Mouse (Mus musculus) CH12.LX (cell line): Measurements from ENCODE around the gene Ttll6. TPM values are rescaled to one million over a fixed set of nuclear protein-coding genes. Genes with fewer than 3 reads are reported as not detected.
"Not testable (repeated sequence)": the region's sequence is repeated elsewhere in the genome, so short reads cannot be mapped to it uniquely, and the experiment has no call there.

Source experiments
- DNase-seq: peaks from one replicate; pipeline ENCODE4 v3.0.0-alpha.2; 2013; ENCODE audit errors: extremely low read depth
- H3K27ac ChIP-seq: 2 replicates; pipeline ENCODE4 v1.5.1; 2012; ENCODE audit warnings: low read depth, mild to moderate bottlenecking, control low read depth, moderate library complexity; ENCODE audit not compliant: insufficient read depth
- H3K27me3 ChIP-seq: replicated peaks from 2 replicates; pipeline ENCODE3; 2012; ENCODE audit warnings: inconsistent platforms
- H3K36me3 ChIP-seq, 2 experiments: replicated peaks in 1 of 2; 2 replicates each; pipeline versions ENCODE3 to v1.6.1; 2012; ENCODE audit warnings: inconsistent platforms in 1 of 2, low read length in 1 of 2, mild to moderate bottlenecking in 1 of 2, mixed read lengths in 1 of 2, moderate library complexity in 1 of 2; ENCODE audit not compliant: control insufficient read depth in 1 of 2, insufficient read depth in 1 of 2
- H3K4me1 ChIP-seq, 2 experiments: 2 replicates each; pipeline ENCODE4 v1.6.1; 2012; ENCODE audit warnings: inconsistent platforms in 1 of 2, moderate library complexity in 1 of 2; ENCODE audit not compliant: insufficient read depth in 2 of 2, control insufficient read depth in 1 of 2
- H3K4me2 ChIP-seq: 2 replicates; pipeline ENCODE4 v1.6.1; 2012; ENCODE audit warnings: low read depth, mild to moderate bottlenecking, control low read depth; ENCODE audit not compliant: poor library complexity, insufficient read depth, severe bottlenecking
- H3K4me3 ChIP-seq, 3 experiments: fragments of 150-350 bp in 1 of 3; sonication (generic) in 1 of 3; replicated peaks in 1 of 3; 2 replicates each; pipeline versions ENCODE3 to v1.5.1; 2011 to 2012; ENCODE audit warnings: low read depth in 2 of 3, low read length in 2 of 3, mild to moderate bottlenecking in 2 of 3, moderate library complexity in 2 of 3, control low read depth in 1 of 3, improper control_type of control experiment in 1 of 3, inconsistent platforms in 1 of 3, mixed read lengths in 1 of 3; ENCODE audit not compliant: poor library complexity in 1 of 3
- H3K79me2 ChIP-seq: replicated peaks from 2 replicates; pipeline ENCODE4 v1.6.1; 2012; ENCODE audit warnings: mild to moderate bottlenecking, moderate library complexity; ENCODE audit not compliant: control insufficient read depth, poor library complexity, insufficient read depth, severe bottlenecking; ENCODE audit errors: extremely low read depth
- H3K9ac ChIP-seq: 2 replicates; pipeline ENCODE4 v1.6.1; 2012; ENCODE audit warnings: low read depth, mild to moderate bottlenecking, control low read depth, moderate library complexity; ENCODE audit not compliant: insufficient read depth
- H3K9me3 ChIP-seq: replicated peaks from 2 replicates; pipeline ENCODE3; 2012; ENCODE audit warnings: low read length, inconsistent platforms, mixed read lengths
- CHD1 ChIP-seq: IDR thresholded peaks from 2 replicates; pipeline ENCODE4 v1.6.1; 2012; ENCODE audit warnings: low read depth, low read length, improper control_type of control experiment, inconsistent platforms
- GABPA ChIP-seq: IDR thresholded peaks from 2 replicates; pipeline ENCODE4 v1.6.1; 2012; ENCODE audit warnings: low read depth, low read length, improper control_type of control experiment, inconsistent platforms; ENCODE audit not compliant: insufficient replicate concordance
- JUND ChIP-seq: conservative IDR thresholded peaks from 2 replicates; pipeline ENCODE4 v1.6.1; 2011; ENCODE audit warnings: low read depth, low read length, improper control_type of control experiment
- MXI1 ChIP-seq: IDR thresholded peaks from 2 replicates; pipeline ENCODE4 v1.6.1; 2011; ENCODE audit warnings: mild to moderate bottlenecking, low read depth, low read length, improper control_type of control experiment
- MYC ChIP-seq: IDR thresholded peaks from 2 replicates; pipeline ENCODE4 v1.6.1; 2011; ENCODE audit warnings: low read depth, mild to moderate bottlenecking, improper control_type of control experiment, low read length
- PAX5 ChIP-seq: IDR thresholded peaks from 2 replicates; pipeline ENCODE4 v1.6.1; 2012; ENCODE audit warnings: low read length, inconsistent platforms, mixed read lengths
- RCOR1 ChIP-seq: conservative IDR thresholded peaks from 2 replicates; pipeline ENCODE4 v1.6.1; 2012; ENCODE audit warnings: low read depth, mild to moderate bottlenecking, inconsistent platforms, low read length, improper control_type of control experiment
- SMC3 ChIP-seq: IDR thresholded peaks from 2 replicates; pipeline ENCODE4 v1.6.1; 2011; ENCODE audit warnings: low read depth, low read length, improper control_type of control experiment
- TBP ChIP-seq: conservative IDR thresholded peaks from 2 replicates; pipeline ENCODE4 v1.6.1; 2011; ENCODE audit warnings: low read depth, low read length, improper control_type of control experiment
- USF1 ChIP-seq: IDR thresholded peaks from 2 replicates; pipeline ENCODE4 v1.6.1; 2014; ENCODE audit warnings: low read depth, mild to moderate bottlenecking, inconsistent platforms, low read length, improper control_type of control experiment
- dilution Hi-C: fragments of 300-500 bp; cut with MboI; formaldehyde crosslinking; loops from 2 replicates; pipeline ENCODE4 v1.14.3; 2020; ENCODE audit warnings: low sequenced_read_pairs; ENCODE audit not compliant: extremely low pct_unique_long_range_greater_than_20kb, extremely low pct_ligation_motif_present
- in situ Hi-C: fragments of 300-500 bp; cut with MboI; formaldehyde crosslinking; loops from 3 replicates; pipeline ENCODE4 v1.14.3; 2019; ENCODE audit warnings: low sequenced_read_pairs, low pct_ligation_motif_present, low pct_unique_long_range_greater_than_20kb, mixed read lengths
- polyA plus RNA-seq: library from polyadenylated mRNA; unstranded; fragments of >175 nt; gene quantifications from 2 replicates; pipeline ENCODE4 v1.2.1, GENCODE M21; 2012; ENCODE audit warnings: low read depth; ENCODE audit not compliant: insufficient read length
- total RNA-seq, 2 experiments: library from RNA; depleted of rRNA; stranded (reverse); fragments of 300-350 nt in 1 of 2; fragments of >200 nt in 1 of 2; gene quantifications; 2 replicates each; pipeline ENCODE4 v1.2.3; 2012 to 2014

Gene Ttll6
- total and polyA plus RNA-seq, 3 experiments: 0.09 TPM; not detected in 2

DNA sequence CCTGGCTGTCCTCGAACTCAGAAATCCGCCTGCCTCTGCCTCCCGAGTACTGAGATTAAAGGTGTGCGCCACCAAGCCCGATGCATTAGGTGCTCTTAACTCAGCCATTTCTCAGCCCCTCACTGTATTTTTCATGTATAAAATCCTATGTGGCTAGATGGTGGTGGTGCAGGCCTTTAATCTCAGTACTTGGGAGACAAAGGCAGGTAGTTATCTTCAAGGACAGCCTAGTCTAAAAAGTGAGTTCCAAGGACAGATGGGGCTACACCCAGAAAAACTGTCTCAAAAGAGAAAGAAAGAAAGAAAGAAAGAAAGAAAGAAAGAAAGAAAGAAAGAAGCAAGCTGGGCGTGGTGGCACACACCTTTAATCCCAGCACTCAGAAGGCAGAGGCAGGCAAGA lies 18.2 kb upstream of the Ttll6 start:
- Histone ChIP-seq H3K4me1 (no peaks in the 10 kb centered on the region), H3K4me3 (no peak overlapping the region), H3K36me3 (no peaks in the 10 kb centered on the region), H3K9ac (no peak overlapping the region), H3K9me3 (no peaks in the 10 kb centered on the region), H3K27me3 (peaks cover 64% of the 10 kb centered on the region), H3K79me2 (no peaks in the 10 kb centered on the region), H3K4me2 (no peak overlapping the region), H3K27ac (no peak overlapping the region)
- dilution Hi-C loops: no loop called here
- in situ Hi-C loops: no loop called here
- TF ChIP-seq CHD1: no peak
- TF ChIP-seq GABPA: no peak
- no peak for TF ChIP-seq MYC
- TF ChIP-seq SMC3: no peak
- TF ChIP-seq USF1: no peak
- TF ChIP-seq MXI1: no peak
- no peak for DNase-seq

DNA sequence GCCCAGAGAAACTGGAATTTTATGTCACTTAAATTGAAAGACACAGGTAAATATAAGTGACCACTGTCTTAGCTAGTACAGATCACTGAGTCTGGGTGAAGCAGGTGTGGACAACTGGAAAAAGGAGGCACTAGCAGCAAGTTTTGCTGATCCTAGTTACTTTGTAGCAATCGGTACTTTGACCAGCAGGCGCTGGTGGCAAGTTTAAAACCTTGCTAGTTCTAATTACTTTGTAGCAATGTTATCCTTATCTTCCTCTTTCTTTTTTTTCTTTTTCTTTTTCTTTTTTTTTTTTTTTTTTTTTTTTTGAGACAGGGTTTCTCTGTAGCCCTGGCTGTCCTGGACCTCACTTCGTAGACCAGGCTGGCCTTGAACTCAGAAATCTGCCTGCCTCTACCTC lies 17.5 kb upstream of the Ttll6 start:
- no peaks in the 10 kb centered on the region for H3K79me2 ChIP-seq
- no peak overlapping the region for H3K4me2 ChIP-seq
- dilution Hi-C loops (no loop called here), in situ Hi-C loops (no loop called here)
- no peak for TF ChIP-seq JUND
- no peaks in the 10 kb centered on the region for H3K4me1 ChIP-seq
- H3K36me3 ChIP-seq: no peaks in the 10 kb centered on the region
- H3K4me3 ChIP-seq: no peak overlapping the region
- H3K9ac ChIP-seq: no peak overlapping the region
- H3K27ac ChIP-seq: no peak overlapping the region
- no peaks in the 10 kb centered on the region for H3K9me3 ChIP-seq
- peaks cover 67% of the 10 kb centered on the region for H3K27me3 ChIP-seq
- no peak for DNase-seq

DNA sequence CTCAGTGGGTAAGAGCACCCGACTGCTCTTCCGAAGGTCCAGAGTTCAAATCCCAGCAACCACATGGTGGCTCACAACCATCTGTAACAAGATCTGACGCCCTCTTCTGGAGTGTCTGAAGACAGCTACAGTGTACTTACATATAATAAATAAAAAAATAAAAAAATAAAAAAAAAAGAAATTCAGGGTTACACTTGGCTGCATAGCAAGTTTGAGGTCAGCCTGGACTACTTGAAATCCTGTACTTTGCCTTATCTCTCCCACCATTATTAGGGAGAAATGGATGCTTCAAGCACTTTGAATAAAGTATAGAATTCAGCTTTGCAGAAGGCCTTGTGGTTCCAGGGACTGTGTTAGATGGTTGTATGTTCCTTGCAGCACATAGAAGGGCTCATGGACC lies 16.7 kb upstream of the Ttll6 start:
- H3K36me3 ChIP-seq, in situ Hi-C loops, dilution Hi-C loops, H3K4me3 ChIP-seq, H3K9ac ChIP-seq, DNase-seq, H3K9me3 ChIP-seq, H3K27ac ChIP-seq, H3K4me2 ChIP-seq, H3K4me1 ChIP-seq, H3K79me2 ChIP-seq: not testable (repeated sequence)
- H3K27me3 ChIP-seq: peaks cover 70% of the 10 kb centered on the region

DNA sequence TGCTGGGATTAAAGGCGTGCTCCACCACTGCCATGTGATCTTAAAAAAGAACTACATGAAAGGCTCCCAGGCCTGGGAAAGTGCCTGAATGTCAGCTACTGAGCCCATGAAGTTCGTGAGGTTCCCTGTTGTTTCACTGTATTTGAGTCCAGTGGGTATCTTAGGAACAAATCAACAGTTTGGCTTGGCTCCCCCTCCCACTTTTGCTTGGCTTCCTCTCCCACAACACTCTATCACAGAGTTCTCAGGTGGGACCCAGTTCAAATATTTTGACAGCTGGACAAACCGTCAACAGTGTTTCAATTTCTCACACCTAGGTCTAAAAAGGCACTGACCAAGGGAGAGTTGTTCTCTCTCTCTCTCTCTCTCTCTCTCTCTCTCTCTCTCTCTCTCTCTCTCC lies 14.2 kb upstream of the Ttll6 start:
- TF ChIP-seq TBP (no peak), PAX5 (no peak), RCOR1 (no peak)
- dilution Hi-C loops: no loop called here

DNA sequence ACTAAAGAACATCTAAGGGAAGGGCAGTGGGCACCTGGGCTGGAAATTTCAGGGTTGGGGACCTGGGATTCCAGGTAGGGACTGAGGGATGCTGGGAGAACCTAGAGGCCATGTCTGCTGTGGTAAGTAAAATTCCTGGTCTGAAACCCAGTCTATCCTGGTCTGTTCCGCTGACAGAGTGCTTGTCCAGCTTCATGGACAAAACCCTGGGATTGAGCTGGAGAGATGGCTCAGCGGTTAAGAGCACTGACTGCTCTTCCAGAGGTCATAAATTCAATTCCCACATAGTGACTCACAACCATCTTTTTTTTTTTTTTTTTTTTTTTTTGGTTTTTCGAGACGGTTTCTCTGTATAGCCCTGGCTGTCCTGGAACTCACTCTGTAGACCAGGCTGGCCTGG lies 10.8 kb upstream of the Ttll6 start:
- Histone ChIP-seq H3K27me3 (peaks cover 77% of the 10 kb centered on the region), H3K4me1 (peaks cover 0 to 12% of the 10 kb centered on the region in 2 experiments; a peak in 2 of 4 replicates)
- H3K27ac ChIP-seq, H3K79me2 ChIP-seq, DNase-seq, H3K4me3 ChIP-seq, H3K9me3 ChIP-seq, in situ Hi-C loops, H3K9ac ChIP-seq, dilution Hi-C loops, H3K36me3 ChIP-seq, H3K4me2 ChIP-seq: not testable (repeated sequence)

More for the DNA sequence above, 14.2 kb upstream of the Ttll6 start:
- peaks cover 0 to 8% of the 10 kb centered on the region in 2 experiments; a peak in 2 of 4 replicates for H3K4me1 ChIP-seq
- DNase-seq: no peak
- no peaks in the 10 kb centered on the region for H3K9me3 ChIP-seq
- H3K4me2 ChIP-seq: no peak overlapping the region
- H3K27ac ChIP-seq: no peak overlapping the region
- peaks cover 72% of the 10 kb centered on the region for H3K27me3 ChIP-seq
- H3K79me2 ChIP-seq: no peaks in the 10 kb centered on the region
- no peak overlapping the region for H3K4me3 ChIP-seq
- no peaks in the 10 kb centered on the region for H3K36me3 ChIP-seq
- no peak overlapping the region for H3K9ac ChIP-seq
- in situ Hi-C loops: no loop called here
